Mouse (Mus musculus): ENCODE results near the gene Nmur1.

The Nmur1 gene

GRCm38 (mm10) chr1:86440887-86441723 lies 15.1 kb upstream of the Nmur1 start:
- DNase-seq (ENCODE audit: low spot score) = peak; percentile 49

DNA sequence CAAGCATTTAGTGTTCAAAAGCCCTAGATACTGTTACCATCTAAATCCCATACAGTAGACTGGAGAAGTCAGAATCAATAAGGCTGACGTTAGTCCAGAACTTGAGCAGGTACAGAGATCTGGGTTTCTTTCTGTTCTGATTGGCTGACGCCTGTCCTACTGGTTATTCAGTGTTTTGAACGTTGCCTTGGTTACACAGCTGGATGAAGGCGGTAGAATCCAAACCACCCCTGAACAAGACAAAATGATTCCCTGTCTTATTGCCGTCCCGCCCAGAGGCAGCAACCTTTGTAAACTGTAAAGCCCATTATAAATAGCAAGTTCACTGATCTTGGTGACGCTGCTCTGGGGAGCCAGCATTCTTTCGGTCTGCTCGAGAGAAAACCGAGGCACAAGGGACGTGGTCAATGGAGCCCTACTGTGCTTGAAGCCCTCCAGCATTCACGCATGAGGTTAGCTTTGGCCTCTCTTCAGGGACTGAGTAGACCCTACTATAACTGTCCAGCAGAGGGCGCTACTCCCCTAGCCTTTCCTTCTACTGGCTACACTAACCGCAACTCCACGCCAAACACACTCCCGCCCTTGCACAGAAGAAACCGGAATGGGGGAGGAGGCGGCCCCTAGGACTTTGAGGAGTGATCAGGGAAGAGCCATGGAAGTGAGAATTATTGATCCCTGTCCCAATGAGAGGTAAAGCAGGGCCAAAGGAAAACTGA lies 14.3 kb upstream of the Nmur1 start:
- peak; percentile 95 for DNase-seq (ENCODE audit: low spot score)

- no peak for DNase-seq (ENCODE audit: low spot score)
These were observed 13.6 kb upstream of the Nmur1 start for GRCm38 (mm10) chr1:86439487-86440170.

- DNase-seq (ENCODE audit: low spot score) = no peak
These were observed 12.5 kb upstream of the Nmur1 start for GRCm38 (mm10) chr1:86438501-86438900.

DNA sequence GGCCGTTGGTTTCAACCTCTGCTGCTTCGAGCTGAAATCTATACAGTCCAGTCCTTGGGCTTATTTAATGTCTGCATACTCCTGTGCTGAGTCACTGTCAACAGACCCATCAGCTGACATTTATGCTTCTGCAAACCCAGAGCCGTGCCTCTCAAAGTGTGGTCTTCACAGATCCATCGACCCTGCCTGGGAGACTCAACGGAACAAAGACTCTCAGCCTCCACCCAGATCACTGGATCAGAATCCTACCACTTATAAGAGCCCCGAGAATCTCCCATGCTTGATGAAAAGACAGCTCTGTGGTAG lies 11.9 kb upstream of the Nmur1 start:
- no peak for DNase-seq (ENCODE audit: low spot score)

DNA sequence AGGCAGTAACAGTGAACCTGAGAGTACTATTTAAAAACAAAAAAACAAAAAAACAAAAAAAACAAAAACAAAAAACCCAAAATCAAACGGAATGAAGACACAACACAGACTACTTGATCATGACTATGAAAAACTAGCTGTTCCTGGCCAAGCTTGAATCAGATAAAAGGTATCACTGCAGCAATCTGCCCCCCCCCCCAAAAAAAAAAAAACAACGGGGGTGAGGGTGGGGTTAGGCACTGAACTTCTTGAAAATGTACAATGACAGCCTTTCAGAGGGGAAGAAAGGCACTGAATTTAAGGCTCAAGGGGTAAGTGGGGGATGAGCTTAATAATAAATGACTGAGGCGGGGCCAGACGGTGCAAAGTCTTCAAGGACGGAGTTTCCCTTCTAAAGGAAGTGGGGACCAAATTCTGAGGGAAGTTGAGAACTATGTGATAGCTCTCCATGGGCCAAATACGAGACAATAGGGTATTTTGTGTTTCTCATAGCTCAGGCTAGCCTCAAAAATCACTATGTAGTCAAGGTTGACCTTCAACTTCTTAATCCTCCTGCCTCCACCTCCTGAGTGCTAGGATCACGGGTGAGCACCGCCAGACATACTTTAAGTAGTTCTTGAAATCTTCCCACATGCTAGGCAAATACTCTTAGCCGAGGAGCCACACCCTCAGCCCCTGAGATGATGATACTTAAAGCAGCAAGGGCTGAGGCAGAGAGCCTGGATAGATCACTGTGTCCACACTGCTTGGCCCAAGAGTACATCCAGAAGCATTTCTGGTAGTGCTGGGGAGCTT lies 11.4 kb upstream of the Nmur1 start:
- no peak for DNase-seq (ENCODE audit: low spot score)

DNA sequence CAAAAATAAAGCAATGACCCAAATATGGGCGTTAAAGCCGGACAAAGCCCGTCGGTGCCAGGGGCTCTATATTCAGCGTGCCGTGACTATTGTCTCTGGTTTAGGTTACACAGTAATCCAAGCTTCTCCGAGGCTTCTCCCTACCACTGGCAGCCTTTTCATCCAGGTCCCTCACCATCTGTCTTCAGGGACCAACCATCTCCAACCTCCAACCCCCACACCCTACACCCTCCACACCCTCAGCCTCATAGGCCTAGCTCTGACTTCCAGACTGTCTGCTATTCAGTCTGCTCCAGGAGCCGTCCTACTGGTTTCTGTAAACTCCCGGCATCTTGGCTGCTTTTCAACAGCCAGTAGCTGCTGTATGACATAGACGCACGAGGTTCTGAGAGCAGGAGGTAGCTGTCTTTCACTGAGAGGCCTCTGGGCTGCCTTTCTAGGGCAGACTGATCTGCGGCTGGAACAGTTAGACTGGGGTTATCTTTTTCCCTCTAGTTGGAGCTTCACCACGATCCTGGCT lies 9.3 kb upstream of the Nmur1 start:
- DNase-seq (ENCODE audit: low spot score) = peak; percentile 40

DNA sequence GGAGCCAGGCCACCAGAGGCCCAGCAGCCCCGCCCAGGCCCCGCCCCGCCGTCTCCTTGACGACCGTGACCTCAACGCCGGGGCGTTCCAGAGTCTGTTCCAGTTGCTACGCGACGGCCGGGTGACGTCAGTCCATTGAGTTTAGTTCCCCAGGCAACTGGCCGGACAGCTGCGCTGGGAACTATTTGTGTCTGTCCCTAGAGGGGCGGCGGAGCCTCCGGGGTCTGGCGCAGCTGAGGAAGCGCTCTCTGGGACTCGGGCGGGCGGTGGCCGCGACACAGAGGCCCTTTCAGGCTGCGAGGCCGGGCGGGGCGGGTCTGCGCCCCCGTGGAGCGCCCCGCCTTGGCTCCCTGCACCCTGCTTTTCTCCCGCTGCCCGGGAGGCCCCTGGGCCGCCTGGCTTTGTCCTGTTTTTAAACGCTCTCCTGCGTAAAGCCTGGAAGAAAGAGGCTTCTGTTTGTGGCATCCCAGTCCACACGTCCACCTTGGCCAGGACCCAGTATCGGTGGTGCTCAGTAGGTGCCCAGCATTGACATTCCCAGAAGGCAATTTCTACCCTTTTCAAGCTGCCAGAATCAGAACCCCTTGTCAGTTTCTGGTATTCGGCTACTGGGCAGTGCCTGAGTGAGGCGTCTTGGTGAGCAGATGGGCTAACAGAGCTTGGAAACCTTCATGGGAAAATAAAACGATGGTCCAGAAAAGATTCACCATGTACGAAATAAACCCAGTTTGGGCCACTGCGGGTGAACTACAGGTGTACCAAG lies 8.6 kb upstream of the Nmur1 start:
- DNase-seq (ENCODE audit: low spot score) = peak; percentile 97

- peak; percentile 58 for DNase-seq (ENCODE audit: low spot score)
These were observed 8.0 kb upstream of the Nmur1 start for GRCm38 (mm10) chr1:86434001-86434400.

DNA sequence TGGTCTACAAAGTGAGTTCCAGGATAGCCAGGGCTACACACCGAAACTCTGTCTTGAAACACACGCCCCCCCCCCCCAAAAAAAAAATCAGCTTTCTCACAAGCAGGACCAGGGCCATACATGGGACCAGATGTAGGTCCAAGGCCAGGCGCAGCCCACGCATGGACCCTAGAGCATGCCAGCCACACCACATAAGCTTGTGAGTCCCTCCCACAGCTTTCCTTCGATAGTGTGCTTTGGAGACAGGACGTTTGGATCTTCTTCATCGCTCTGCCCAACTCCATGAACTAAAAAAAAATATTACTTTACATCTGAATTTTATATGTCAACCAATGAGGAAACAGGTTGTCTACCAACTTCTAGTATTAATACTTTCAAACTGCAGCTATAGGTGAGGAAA lies 7.3 kb upstream of the Nmur1 start:
- DNase-seq (ENCODE audit: low spot score) = no peak

- DNase-seq (ENCODE audit: low spot score) = no peak
These were observed 6.8 kb upstream of the Nmur1 start for GRCm38 (mm10) chr1:86432778-86433177.

DNA sequence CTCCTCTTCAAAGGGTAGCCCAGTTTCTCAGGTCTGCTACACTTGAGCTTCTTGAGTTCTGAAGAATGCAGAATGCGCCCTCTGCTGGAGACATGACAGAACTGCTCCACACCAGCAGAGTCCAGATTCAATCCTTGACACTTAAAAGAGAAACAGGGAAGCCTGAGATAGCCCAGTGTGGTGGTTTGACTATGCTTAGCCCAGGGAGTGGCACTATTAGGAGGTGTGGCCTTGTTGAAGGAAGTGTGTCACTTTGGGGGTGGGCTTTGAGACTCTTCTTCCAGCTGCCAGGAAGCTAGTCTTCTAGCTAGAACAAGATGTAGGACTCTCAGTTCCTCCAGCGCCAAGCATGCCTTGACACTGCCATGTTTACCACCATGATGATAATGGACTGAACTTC lies 4.0 kb upstream of the Nmur1 start:
- DNase-seq (ENCODE audit: low spot score) = peak; percentile 64

DNA sequence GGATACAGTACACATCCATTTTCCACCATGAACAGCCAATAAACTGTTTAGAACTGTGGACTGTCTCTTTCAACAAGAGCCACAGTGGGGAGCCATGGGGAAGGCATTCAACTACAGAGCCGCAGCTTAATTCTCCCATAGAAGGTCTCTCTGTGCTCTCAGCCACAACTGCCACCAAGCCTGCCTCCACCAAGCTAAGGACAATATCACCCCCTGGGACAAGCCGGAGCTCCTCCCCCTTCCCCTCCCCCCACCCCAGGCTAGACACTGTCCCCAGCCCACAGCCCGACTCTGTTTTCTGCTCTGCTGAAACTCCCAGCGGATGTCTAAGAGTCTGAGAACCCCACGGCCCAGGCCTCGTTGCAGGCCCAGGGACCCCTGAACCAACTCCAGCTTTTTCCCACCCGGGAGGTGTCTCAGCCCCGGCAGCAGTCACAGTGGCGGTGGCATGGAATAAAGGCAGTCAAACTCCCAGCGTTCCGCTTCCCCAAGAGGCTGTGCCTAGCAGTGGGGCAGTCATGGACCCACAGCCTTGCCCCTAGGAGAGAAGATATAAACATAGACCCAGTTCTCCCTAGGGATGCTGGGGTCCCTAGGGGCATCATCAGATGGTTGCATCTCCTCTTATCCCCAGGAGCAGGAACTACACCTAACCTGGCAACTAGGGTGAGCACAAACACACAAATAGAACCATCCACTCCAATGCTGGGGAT lies 1.0 kb downstream of the Nmur1 start:
- no peak for DNase-seq (ENCODE audit: low spot score)

GRCm38 (mm10) chr1:86424336-86424735 lies 1.7 kb downstream of the Nmur1 start:
- no peak for DNase-seq (ENCODE audit: low spot score)

GRCm38 (mm10) chr1:86423879-86424278 lies 2.1 kb downstream of the Nmur1 start:
- no peak for DNase-seq (ENCODE audit: low spot score)

- DNase-seq (ENCODE audit: low spot score) = no peak
These were observed 5.0 kb downstream of the Nmur1 start for GRCm38 (mm10) chr1:86421007-86421406.

DNA sequence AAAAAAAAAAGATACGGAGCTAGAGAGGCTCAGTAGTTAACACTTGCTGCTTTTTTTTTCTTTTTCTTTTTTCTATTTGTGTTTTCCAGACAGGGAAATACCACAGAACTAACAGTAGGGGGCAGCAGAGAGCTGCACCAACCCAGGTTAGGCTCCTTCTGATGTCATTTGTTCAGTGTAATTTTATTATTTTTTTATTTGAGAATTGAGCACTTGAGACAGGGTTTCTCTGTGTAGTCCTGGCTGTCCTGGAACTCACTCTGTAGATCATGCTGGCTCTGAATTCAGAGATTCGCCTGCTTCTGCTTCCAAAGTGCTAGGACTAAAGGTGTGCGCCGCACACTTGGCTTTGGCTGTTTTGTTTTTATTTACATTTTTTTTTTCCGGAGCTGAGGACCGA lies 9.7 kb downstream of the Nmur1 start:
- no peak for DNase-seq (ENCODE audit: low spot score)

GRCm38 (mm10) chr1:86415612-86416184 lies 10.3 kb downstream of the Nmur1 start:
- no peak for DNase-seq (ENCODE audit: low spot score)

GRCm38 (mm10) chr1:86415144-86415543 lies 10.9 kb downstream of the Nmur1 start:
- DNase-seq (ENCODE audit: low spot score) = no peak

- DNase-seq (ENCODE audit: low spot score) = no peak
These were observed 11.3 kb downstream of the Nmur1 start for GRCm38 (mm10) chr1:86414715-86415114.

Measured in ovary, postnatal 14 days (tissue).